In the genomic region with DNA sequence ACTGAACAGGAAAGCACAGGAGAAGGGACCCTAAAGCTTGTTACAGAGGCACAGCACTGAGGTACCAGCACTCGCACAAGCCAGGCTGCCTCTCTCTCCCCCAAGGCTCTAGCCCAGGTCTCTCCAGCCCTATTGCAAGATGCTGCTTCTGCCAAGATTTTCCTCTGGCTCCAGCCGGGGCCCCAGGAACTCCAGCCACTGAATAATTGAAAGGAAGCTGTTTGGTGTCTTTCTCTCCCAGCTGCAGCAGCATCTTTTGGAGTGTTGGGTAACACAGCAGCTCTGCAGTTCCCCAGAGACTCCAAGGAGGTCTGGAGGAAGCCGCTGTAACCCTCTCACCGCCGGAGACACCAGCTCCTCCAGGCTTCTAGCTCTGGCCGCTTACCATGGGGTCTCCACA, we compare ENCODE assay signal across 16 mouse cellular contexts. TPM values are rescaled to one million over a fixed set of nuclear protein-coding genes. Genes with fewer than 3 reads are reported as not detected.
A peak's percentile ranks its signal among the peaks of the same experiment; 100 is the strongest.
DNase-seq lines count a peak whose midpoint lies in the region; ATAC-seq and TF ChIP-seq lines count a peak whose summit lies in the region.
"Had no signal": no experiment of that assay in that cellular context is flagged by ENCODE, and none has a peak within 500 bp of the region (broad histone marks: within the 10 kb centered on the region; RNA-seq: fewer than 3 reads in every experiment).

No protein-coding gene starts in this region.

- 43% methylated on average over 6 of the region's 6 CpGs for WGBS in kidney, embryonic 16.5 days
- WGBS in embryonic facial prominence, embryonic 14.5 days, result 22% methylated on average over 6 of the region's 6 CpGs
- WGBS in midbrain, embryonic 11.5 days, result 43% methylated on average over 6 of the region's 6 CpGs
- 27% methylated on average over 6 of the region's 6 CpGs for WGBS in olfactory bulb, adult 2 months
- 54% methylated on average over 6 of the region's 6 CpGs for WGBS in intestine, postnatal 0 days

- DNase-seq in kidney, postnatal 10 days, result peak; percentile 17
- DNase-seq in embryonic facial prominence, embryonic 14.5 days (ENCODE audit: low spot score), result peak; percentile 60
- peak; percentile 68 for DNase-seq in midbrain, embryonic 11.5 days (ENCODE audit: low spot score, missing footprints)
- no peak for DNase-seq in adrenal gland, postnatal 25 days
- no peak for DNase-seq in urinary bladder, postnatal 14 days (ENCODE audit: low spot score)
- DNase-seq: cerebellum, postnatal 25 days; heart, postnatal 36 days; lung, adult 18-20 months had no signal

- H3K9ac ChIP-seq in kidney, embryonic 16.5 days (replicated peaks; ENCODE audit: low read length), result no peak overlapping the region
- no peak overlapping the region for H3K9ac ChIP-seq in embryonic facial prominence, embryonic 14.5 days (ENCODE audit: low read depth, low read length)
- H3K9ac ChIP-seq in midbrain, embryonic 11.5 days (ENCODE audit: low read length), result no peak overlapping the region
- H3K9ac ChIP-seq in intestine, postnatal 0 days (ENCODE audit: low read depth, low read length), result no peak overlapping the region
- H3K9ac ChIP-seq: kidney, embryonic 15.5 days; limb, embryonic 13.5 days had no signal

- no peak overlapping the region for H3K27ac ChIP-seq in kidney, embryonic 16.5 days (ENCODE audit: low read length)
- H3K27ac ChIP-seq in embryonic facial prominence, embryonic 14.5 days (replicated peaks; ENCODE audit: low read depth, low read length), result no peak overlapping the region
- H3K27ac ChIP-seq in midbrain, embryonic 11.5 days (ENCODE audit: low read depth, low read length), result peak overlapping the region; percentile 33
- peak overlapping the region; percentile 61 for H3K27ac ChIP-seq in olfactory bulb, adult 2 months (ENCODE audit: insufficient read depth, low read depth, low read length)
- H3K27ac ChIP-seq in intestine, postnatal 0 days (ENCODE audit: low read depth, low read length), result no peak overlapping the region
- H3K27ac ChIP-seq: kidney, embryonic 15.5 days; limb, embryonic 13.5 days had no signal

- no peaks in the 10 kb centered on the region for H3K36me3 ChIP-seq in kidney, embryonic 16.5 days (ENCODE audit: insufficient read depth, low read length)
- H3K36me3 ChIP-seq in embryonic facial prominence, embryonic 14.5 days (ENCODE audit: control insufficient read depth, insufficient read depth, low read length), result no peaks in the 10 kb centered on the region
- H3K36me3 ChIP-seq in midbrain, embryonic 11.5 days (ENCODE audit: control insufficient read depth, insufficient read depth, low read length), result no peaks in the 10 kb centered on the region
- H3K36me3 ChIP-seq in intestine, postnatal 0 days (ENCODE audit: control insufficient read depth, insufficient read depth), result no peaks in the 10 kb centered on the region
- H3K36me3 ChIP-seq: kidney, embryonic 15.5 days; limb, embryonic 13.5 days had no signal

- no peaks in the 10 kb centered on the region for H3K9me3 ChIP-seq in kidney, embryonic 16.5 days (ENCODE audit: low read length)
- no peaks in the 10 kb centered on the region for H3K9me3 ChIP-seq in embryonic facial prominence, embryonic 14.5 days (ENCODE audit: control insufficient read depth, low read length)
- no peaks in the 10 kb centered on the region for H3K9me3 ChIP-seq in midbrain, embryonic 11.5 days (ENCODE audit: control insufficient read depth, low read length)
- H3K9me3 ChIP-seq in intestine, postnatal 0 days (ENCODE audit: control insufficient read depth), result no peaks in the 10 kb centered on the region
- H3K9me3 ChIP-seq: kidney, embryonic 15.5 days; limb, embryonic 13.5 days had no signal

- TF ChIP-seq CTCF in olfactory bulb, adult 2 months (IDR thresholded peaks at IDR 0.05; ENCODE audit: insufficient read depth, low read depth, low read length), result no peak
- no peak for TF ChIP-seq CTCF in intestine, postnatal 0 days (IDR thresholded peaks at IDR 0.05; ENCODE audit: low read depth)

- H3K4me2 ChIP-seq in kidney, embryonic 16.5 days (replicated peaks; ENCODE audit: low read depth, low read length), result no peak overlapping the region
- H3K4me2 ChIP-seq in embryonic facial prominence, embryonic 14.5 days (ENCODE audit: low read depth, low read length), result no peak overlapping the region
- H3K4me2 ChIP-seq in midbrain, embryonic 11.5 days, result no peak overlapping the region
- H3K4me2 ChIP-seq in intestine, postnatal 0 days (replicated peaks; ENCODE audit: low read depth), result no peak overlapping the region
- H3K4me2 ChIP-seq: kidney, embryonic 15.5 days; limb, embryonic 13.5 days had no signal

- H3K4me3 ChIP-seq in kidney, embryonic 16.5 days (ENCODE audit: low read length), result no peak overlapping the region
- H3K4me3 ChIP-seq in embryonic facial prominence, embryonic 14.5 days (ENCODE audit: low read depth, low read length), result no peak overlapping the region
- no peak overlapping the region for H3K4me3 ChIP-seq in midbrain, embryonic 11.5 days (ENCODE audit: low read depth, low read length)
- no peak overlapping the region for H3K4me3 ChIP-seq in olfactory bulb, adult 2 months (ENCODE audit: insufficient read depth, low read depth, low read length)
- H3K4me3 ChIP-seq in intestine, postnatal 0 days (ENCODE audit: low read depth, low read length), result no peak overlapping the region
- H3K4me3 ChIP-seq: kidney, embryonic 15.5 days; limb, embryonic 13.5 days had no signal

- no peaks in the 10 kb centered on the region for H3K4me1 ChIP-seq in kidney, embryonic 16.5 days (ENCODE audit: insufficient read depth, low read length)
- H3K4me1 ChIP-seq in embryonic facial prominence, embryonic 14.5 days (ENCODE audit: control insufficient read depth, insufficient read depth, low read length), result peaks cover 6% of the 10 kb centered on the region; the same call in 1 of the 2 replicates
- H3K4me1 ChIP-seq in midbrain, embryonic 11.5 days (ENCODE audit: control insufficient read depth, insufficient read depth, low read length), result peaks cover 6% of the 10 kb centered on the region
- peaks cover 35% of the 10 kb centered on the region for H3K4me1 ChIP-seq in olfactory bulb, adult 2 months (ENCODE audit: control insufficient read depth, insufficient read depth, low read length)
- no peaks in the 10 kb centered on the region for H3K4me1 ChIP-seq in intestine, postnatal 0 days (replicated peaks; ENCODE audit: control insufficient read depth, insufficient read depth, low read length)
- H3K4me1 ChIP-seq: kidney, embryonic 15.5 days had no signal

- no peak for ATAC-seq in kidney, embryonic 16.5 days (ENCODE audit: low FRiP score, low TSS enrichment)
- no peak for ATAC-seq in embryonic facial prominence, embryonic 14.5 days (ENCODE audit: low read depth)
- no peak for ATAC-seq in midbrain, embryonic 11.5 days (ENCODE audit: low FRiP score)
- no peak for ATAC-seq in intestine, postnatal 0 days
- ATAC-seq: CD4-positive, CD25-positive, alpha-beta regulatory T cell, adult 4 months had no signal

- 0 out of 2 replicates have a peak, but pooled peaks cover 5% of the 10 kb centered on the region for H3K27me3 ChIP-seq in kidney, embryonic 16.5 days (ENCODE audit: insufficient read depth, low read length)
- no peaks in the 10 kb centered on the region for H3K27me3 ChIP-seq in embryonic facial prominence, embryonic 14.5 days (replicated peaks; ENCODE audit: control insufficient read depth, insufficient read depth, low read length)
- no peaks in the 10 kb centered on the region for H3K27me3 ChIP-seq in midbrain, embryonic 11.5 days (ENCODE audit: control insufficient read depth, insufficient read depth, low read length)
- no peaks in the 10 kb centered on the region; the same call in 1 of the 2 replicates for H3K27me3 ChIP-seq in intestine, postnatal 0 days (replicated peaks; ENCODE audit: control insufficient read depth, insufficient read depth, low read length)
- H3K27me3 ChIP-seq: limb, embryonic 13.5 days had no signal

- no peak for TF ChIP-seq POLR2A in olfactory bulb, adult 2 months (IDR thresholded peaks at IDR 0.05; ENCODE audit: insufficient read depth, low read depth, low read length)

RNA-seq across cellular contexts. Expression of a gene that starts 19.5 kb away (rescaled TPM):
- 0.27 and 1.0 TPM in 2 replicates for polyA plus RNA-seq in kidney, embryonic 16.5 days (2015; fragmentation: Nextera tagmentation; extraction: Ambion mirVana)
- 1.1 and 1.5 TPM in 2 replicates for polyA plus RNA-seq in embryonic facial prominence, embryonic 14.5 days (2014; fragmentation: Nextera tagmentation; extraction: Ambion mirVana)
- 19.0 and 20.7 TPM in 2 replicates for polyA plus RNA-seq in midbrain, embryonic 11.5 days (2014; fragmentation: Nextera tagmentation; extraction: Ambion mirVana)
- polyA plus RNA-seq in olfactory bulb, adult 2 months (2012; ENCODE audit: insufficient read depth, insufficient read length, low replicate concordance, missing spikeins), result not detected in 2 replicates
- total RNA-seq in adrenal gland, postnatal 25 days (2021), result 1.7 and 5.6 TPM in 2 replicates
- 0.82 and 0.91 TPM in 2 replicates for polyA plus RNA-seq in intestine, postnatal 0 days (2015; fragmentation: Nextera tagmentation; extraction: Ambion mirVana)
- total RNA-seq: heart, postnatal 36 days; megakaryocyte progenitor cell, adult 5-6 weeks; neutrophil, adult 5-6 weeks had no signal
- polyA plus RNA-seq: CD4-positive, CD25-positive, alpha-beta regulatory T cell, adult 4 months had no signal

RNA-seq across cellular contexts. Expression of a gene that starts 47.9 kb away (rescaled TPM):
- 690 and 691 TPM in 2 replicates for polyA plus RNA-seq in kidney, embryonic 16.5 days (2015; fragmentation: Nextera tagmentation; extraction: Ambion mirVana)
- polyA plus RNA-seq in embryonic facial prominence, embryonic 14.5 days (2014; fragmentation: Nextera tagmentation; extraction: Ambion mirVana), result 481 and 483 TPM in 2 replicates
- polyA plus RNA-seq in midbrain, embryonic 11.5 days (2014; fragmentation: Nextera tagmentation; extraction: Ambion mirVana), result 562 and 580 TPM in 2 replicates
- polyA plus RNA-seq in olfactory bulb, adult 2 months (2012; ENCODE audit: insufficient read depth, insufficient read length, low replicate concordance, missing spikeins), result 359 and 724 TPM in 2 replicates
- 408 and 463 TPM in 2 replicates for total RNA-seq in adrenal gland, postnatal 25 days (2021)
- 798 and 872 TPM in 2 replicates for polyA plus RNA-seq in intestine, postnatal 0 days (2015; fragmentation: Nextera tagmentation; extraction: Ambion mirVana)

RNA-seq across cellular contexts. Expression of a gene that starts 48.0 kb away (rescaled TPM):
- 0.42 and 0.62 TPM in 2 replicates for polyA plus RNA-seq in kidney, embryonic 16.5 days (2015; fragmentation: Nextera tagmentation; extraction: Ambion mirVana)
- polyA plus RNA-seq in embryonic facial prominence, embryonic 14.5 days (2014; fragmentation: Nextera tagmentation; extraction: Ambion mirVana), result 0.54 and 0.90 TPM in 2 replicates
- not detected in 2 replicates for polyA plus RNA-seq in midbrain, embryonic 11.5 days (2014; fragmentation: Nextera tagmentation; extraction: Ambion mirVana)
- not detected in 2 replicates for polyA plus RNA-seq in olfactory bulb, adult 2 months (2012; ENCODE audit: insufficient read depth, insufficient read length, low replicate concordance, missing spikeins)
- total RNA-seq in adrenal gland, postnatal 25 days (2021), result 0.36 TPM in 1 of 2 replicates, not detected in the other
- polyA plus RNA-seq in intestine, postnatal 0 days (2015; fragmentation: Nextera tagmentation; extraction: Ambion mirVana), result 0.21 and 0.27 TPM in 2 replicates
- total RNA-seq: heart, postnatal 36 days; megakaryocyte progenitor cell, adult 5-6 weeks had no signal
- polyA plus RNA-seq: limb, embryonic 13.5 days had no signal

Comparison
In these comparisons a context has a peak if more than half of its experiments do, and no peak if none do; other contexts are left out.
1. DNase-seq: peak in kidney, postnatal 10 days (single experiment), embryonic facial prominence, embryonic 14.5 days (single experiment) and midbrain, embryonic 11.5 days (single experiment); none in adrenal gland, postnatal 25 days (single experiment) and urinary bladder, postnatal 14 days (single experiment).
2. H3K27ac ChIP-seq: peak in midbrain, embryonic 11.5 days (single experiment) and olfactory bulb, adult 2 months (single experiment); none in kidney, embryonic 16.5 days (single experiment), embryonic facial prominence, embryonic 14.5 days (single experiment) and intestine, postnatal 0 days (single experiment).